9 mouse cellular contexts compared by ENCODE assay signal in genomic region chr10:68146842-68147241, GRCm38 (mm10).
DNase-seq lines count a peak whose midpoint lies in the region; ATAC-seq and TF ChIP-seq lines count a peak whose summit lies in the region.
"Had no signal": no experiment of that assay in that cellular context is flagged by ENCODE, and none has a peak within 500 bp of the region (broad histone marks: within the 10 kb centered on the region; RNA-seq: fewer than 3 reads in every experiment).

No protein-coding gene starts in this region.

- CTCF ChIA-PET in Patski (lab: Charles Lee), result interaction anchor here (0.7 to 3.3 kb wide), 14 partner anchors 9 to 149 kb away, joined by 3 to 19 read pairs (median 3); no protein-coding TSS in a partner anchor

- no peaks in the 10 kb centered on the region for H3K27me3 ChIP-seq in midbrain, embryonic 11.5 days (ENCODE audit: control insufficient read depth, insufficient read depth, low read length)
- H3K27me3 ChIP-seq in midbrain, embryonic 13.5 days, result no peaks in the 10 kb centered on the region
- H3K27me3 ChIP-seq in Patski, result no peaks in the 10 kb centered on the region
- no peaks in the 10 kb centered on the region for H3K27me3 ChIP-seq in neural tube, embryonic 11.5 days (ENCODE audit: control insufficient read depth, insufficient read depth, low read length)
- H3K27me3 ChIP-seq: neural tube, embryonic 13.5 days had no signal

- POLR2A ChIA-PET in Patski (lab: Charles Lee), result no interaction called here

- H3K4me1 ChIP-seq in midbrain, embryonic 11.5 days (ENCODE audit: control insufficient read depth, insufficient read depth, low read length), result peaks cover 2% of the 10 kb centered on the region
- H3K4me1 ChIP-seq in midbrain, embryonic 13.5 days (replicated peaks), result peaks cover 21% of the 10 kb centered on the region
- peaks cover 2% of the 10 kb centered on the region; the same call in 1 of the 2 replicates for H3K4me1 ChIP-seq in neural tube, embryonic 11.5 days (ENCODE audit: control insufficient read depth, insufficient read depth, low read length)

- intact Hi-C loops in heart, postnatal 10 days (cut with DNase I), result loop anchor here (2.0 to 10.0 kb wide), 4 partner anchors 130 to 832 kb away; partner anchors contain the start of gene Arid5b

- no peaks in the 10 kb centered on the region for H3K9me3 ChIP-seq in midbrain, embryonic 11.5 days (ENCODE audit: control insufficient read depth, low read length)
- H3K9me3 ChIP-seq in midbrain, embryonic 13.5 days, result no peaks in the 10 kb centered on the region
- no peaks in the 10 kb centered on the region for H3K9me3 ChIP-seq in neural tube, embryonic 11.5 days (ENCODE audit: control insufficient read depth, low read length)

- WGBS in midbrain, embryonic 11.5 days, result 15% methylated on average over 5 of the region's 5 CpGs
- 15% methylated on average over 5 of the region's 5 CpGs for WGBS in midbrain, embryonic 13.5 days
- WGBS in neural tube, embryonic 11.5 days, result 10% methylated on average over 5 of the region's 5 CpGs

- H3K4me2 ChIP-seq in midbrain, embryonic 11.5 days, result no peak overlapping the region
- no peak overlapping the region for H3K4me2 ChIP-seq in midbrain, embryonic 13.5 days (replicated peaks)
- no peak overlapping the region for H3K4me2 ChIP-seq in neural tube, embryonic 11.5 days (ENCODE audit: low read depth)
- H3K4me2 ChIP-seq: neural tube, embryonic 13.5 days had no signal

- ATAC-seq in midbrain, embryonic 11.5 days (ENCODE audit: low FRiP score), result no peak
- no peak for ATAC-seq in midbrain, embryonic 13.5 days
- ATAC-seq in Patski, result no peak
- ATAC-seq in neural tube, embryonic 11.5 days (ENCODE audit: insufficient read depth, low FRiP score, low TSS enrichment), result no peak

- no peak overlapping the region for H3K27ac ChIP-seq in midbrain, embryonic 11.5 days (ENCODE audit: low read depth, low read length)
- H3K27ac ChIP-seq in midbrain, embryonic 13.5 days, result no peak overlapping the region
- H3K27ac ChIP-seq in neural tube, embryonic 11.5 days (ENCODE audit: low read depth, low read length), result no peak overlapping the region
- H3K27ac ChIP-seq: neural tube, embryonic 13.5 days had no signal

- no peak overlapping the region for H3K9ac ChIP-seq in midbrain, embryonic 11.5 days (ENCODE audit: low read length)
- H3K9ac ChIP-seq in midbrain, embryonic 13.5 days (replicated peaks), result no peak overlapping the region
- H3K9ac ChIP-seq in neural tube, embryonic 11.5 days (ENCODE audit: low read length), result no peak overlapping the region
- H3K9ac ChIP-seq: neural tube, embryonic 13.5 days had no signal

- peak; percentile 95 for DNase-seq in midbrain, embryonic 11.5 days (ENCODE audit: low spot score, missing footprints)
- DNase-seq in Patski (ENCODE audit: low read depth, low spot score), result no peak
- DNase-seq in cerebellum, postnatal 25 days, result peak; percentile 47 to 65
- peak; percentile 81 to 84 for DNase-seq in heart, postnatal 10 days
- DNase-seq in left cerebral cortex, adult 11 months (ENCODE audit: low spot score), result peak; percentile 66
- peak; percentile 59 for DNase-seq in neural tube, embryonic 11.5 days (ENCODE audit: low spot score)
- no peak for DNase-seq in ovary, postnatal 10 days (ENCODE audit: low spot score)

- H3K4me3 ChIP-seq in midbrain, embryonic 11.5 days (ENCODE audit: low read depth, low read length), result no peak overlapping the region
- H3K4me3 ChIP-seq in midbrain, embryonic 13.5 days (replicated peaks), result no peak overlapping the region
- no peak overlapping the region for H3K4me3 ChIP-seq in neural tube, embryonic 11.5 days (ENCODE audit: low read depth, low read length)
- H3K4me3 ChIP-seq: neural tube, embryonic 13.5 days had no signal

- no peaks in the 10 kb centered on the region for H3K36me3 ChIP-seq in midbrain, embryonic 11.5 days (ENCODE audit: control insufficient read depth, insufficient read depth, low read length)
- no peaks in the 10 kb centered on the region for H3K36me3 ChIP-seq in midbrain, embryonic 13.5 days
- H3K36me3 ChIP-seq in neural tube, embryonic 11.5 days (ENCODE audit: control insufficient read depth, insufficient read depth, low read length), result no peaks in the 10 kb centered on the region

- in situ Hi-C loops in Patski (cut with MboI; ENCODE audit: low pct_unique_long_range_greater_than_20kb), result loop anchor here (5.0 kb wide), 1 partner anchor 150 kb away; no protein-coding TSS in a partner anchor

- TF ChIP-seq CTCF in Patski (IDR thresholded peaks at IDR 0.05), result peak; percentile 72

Comparison
In these comparisons a context has a peak if more than half of its experiments do, and no peak if none do; other contexts are left out.
1. DNase-seq: peak in midbrain, embryonic 11.5 days (single experiment), cerebellum, postnatal 25 days (2 of 2), heart, postnatal 10 days (2 of 2), left cerebral cortex, adult 11 months (single experiment) and neural tube, embryonic 11.5 days (single experiment); none in Patski (single experiment) and ovary, postnatal 10 days (single experiment).